ENCODE assay signal across 17 mouse cellular contexts in the genomic region with DNA sequence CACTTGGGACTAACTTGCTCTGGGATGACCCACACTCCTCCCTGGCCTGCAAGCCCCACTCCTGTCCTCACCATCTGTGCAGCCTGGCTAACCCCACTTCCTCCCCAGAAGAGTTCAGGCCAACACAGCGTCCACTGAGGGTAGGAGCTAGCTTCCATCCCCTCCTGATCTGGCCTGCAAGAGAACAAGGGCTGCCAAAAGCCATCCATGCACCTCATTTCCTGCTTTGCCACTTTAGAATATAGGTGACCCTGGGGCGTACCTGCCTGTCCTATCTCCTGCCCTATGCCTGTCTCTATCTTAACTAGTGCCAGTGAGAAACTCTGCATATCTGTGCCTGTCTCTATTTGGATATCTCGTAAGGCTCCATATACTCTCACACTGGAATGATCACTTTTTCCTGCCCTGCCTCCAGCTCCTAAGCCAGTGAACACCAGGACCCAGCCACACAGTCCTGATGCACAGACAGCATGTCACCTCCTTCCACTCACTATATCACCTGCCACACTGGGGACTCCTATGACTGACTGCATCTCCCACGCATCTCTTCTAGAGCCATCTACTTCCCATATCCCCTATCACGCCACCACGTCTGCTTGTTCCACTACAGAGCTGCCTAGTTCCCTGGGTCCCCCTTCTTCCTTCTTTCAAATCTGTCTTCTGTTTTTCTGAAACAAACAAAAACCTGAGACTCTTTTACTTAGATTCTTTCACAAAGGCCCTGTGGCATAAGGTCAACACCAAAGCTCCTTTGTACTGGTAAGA. TPM values are rescaled to one million over a fixed set of nuclear protein-coding genes. Genes with fewer than 3 reads are reported as not detected.
DNase-seq lines count a peak whose midpoint lies in the region; ATAC-seq lines count a peak whose summit lies in the region.
"Had no signal": no experiment of that assay in that cellular context is flagged by ENCODE, and none has a peak within 500 bp of the region (broad histone marks: within the 10 kb centered on the region; RNA-seq: fewer than 3 reads in every experiment).

No protein-coding gene starts in this region.

- 37% methylated on average over 6 of the region's 6 CpGs for WGBS in liver, embryonic 16.5 days (ENCODE audit: insufficient replicate concordance)

- no peak overlapping the region for H3K4me3 ChIP-seq in liver, embryonic 16.5 days (ENCODE audit: low read depth, low read length)
- H3K4me3 ChIP-seq: hindbrain, embryonic 10.5 days; midbrain, embryonic 15.5 days had no signal

- peak overlapping the region; percentile 51 for H3K27ac ChIP-seq in liver, embryonic 16.5 days (ENCODE audit: low read length)
- H3K27ac ChIP-seq: hindbrain, embryonic 10.5 days; kidney, postnatal 0 days; midbrain, embryonic 15.5 days had no signal

- peaks cover 28% of the 10 kb centered on the region for H3K4me1 ChIP-seq in liver, embryonic 16.5 days (ENCODE audit: control insufficient read depth, low read depth, low read length)
- H3K4me1 ChIP-seq: midbrain, embryonic 15.5 days had no signal

- DNase-seq in cerebellum, postnatal 4 days (ENCODE audit: low spot score in 2 of 2), result no peak
- DNase-seq in cerebellum, adult 18-20 months, result peak; percentile 78 to 91
- no peak for DNase-seq in layer of hippocampus, adult 8-10 months (ENCODE audit: low spot score in 2 of 2)
- DNase-seq in embryo, embryonic 10 days (ENCODE audit: low spot score), result no peak
- DNase-seq in left cerebral cortex, postnatal 36 days (ENCODE audit: low spot score in 2 of 2), result no peak
- DNase-seq: adrenal gland, postnatal 10 days; gastrocnemius, postnatal 36 days; lung, postnatal 4 days; right cerebral cortex, postnatal 25 days; thymus, postnatal 4 days had no signal

- ATAC-seq in cerebellum, adult (ENCODE audit: insufficient number of reproducible peaks, low FRiP score, low TSS enrichment), result peak; percentile 95
- peak; percentile 23 for ATAC-seq in erythroblast, adult 5-6 weeks (replicated peaks; ENCODE audit: low FRiP score, poor library complexity, severe bottlenecking)
- peak; percentile 32 for ATAC-seq in liver, embryonic 16.5 days (ENCODE audit: low read depth)
- ATAC-seq: inflammation-experienced regulatory T-cells, adult 6 months; midbrain, embryonic 15.5 days had no signal

- no peak overlapping the region for H3K4me2 ChIP-seq in liver, embryonic 16.5 days (ENCODE audit: low read depth, low read length)
- H3K4me2 ChIP-seq: midbrain, embryonic 15.5 days had no signal

- H3K9ac ChIP-seq in liver, embryonic 16.5 days (ENCODE audit: low read depth, low read length), result peak overlapping the region; percentile 17; the same call in 1 of the 2 replicates
- H3K9ac ChIP-seq: midbrain, embryonic 15.5 days had no signal

- no peaks in the 10 kb centered on the region for H3K27me3 ChIP-seq in liver, embryonic 16.5 days (ENCODE audit: control insufficient read depth, insufficient read depth, low read depth, low read length)
- H3K27me3 ChIP-seq: midbrain, embryonic 15.5 days had no signal

- intact Hi-C loops in left cerebral cortex, postnatal 36 days (cut with DNase I), result no loop called here

- 0 out of 2 replicates have a peak, but pooled peaks cover 3% of the 10 kb centered on the region for H3K36me3 ChIP-seq in liver, embryonic 16.5 days (ENCODE audit: control insufficient read depth, insufficient read depth)
- H3K36me3 ChIP-seq: midbrain, embryonic 15.5 days had no signal

- no peaks in the 10 kb centered on the region for H3K9me3 ChIP-seq in liver, embryonic 16.5 days (replicated peaks; ENCODE audit: control insufficient read depth, low read length)
- H3K9me3 ChIP-seq: hindbrain, embryonic 10.5 days; midbrain, embryonic 15.5 days had no signal

RNA-seq across cellular contexts. Expression of gene Ppfia1, which starts 28.9 kb away (rescaled TPM):
- total RNA-seq in erythroblast, adult 5-6 weeks (2015; ENCODE audit: low replicate concordance), result 21.3 and 40.3 TPM in 2 replicates
- 19.7 and 31.7 TPM in 2 replicates for total RNA-seq in erythroblast, adult 5-6 weeks (2017; ENCODE audit: low replicate concordance)
- polyA plus RNA-seq in liver, embryonic 16.5 days (2015; fragmentation: Nextera tagmentation; extraction: Ambion mirVana), result 6.1 and 7.2 TPM in 2 replicates
- total RNA-seq in layer of hippocampus, adult 8-10 months (2022), result 10 to 100 TPM; 37.1 to 43.4 (median 40.3) TPM
- total RNA-seq in left cerebral cortex, postnatal 36 days (2021), result 10 to 100 TPM; 26.0 to 38.4 TPM

RNA-seq across cellular contexts. Expression of gene Cttn, which starts 53.8 kb away (rescaled TPM):
- 1.2 and 2.1 TPM in 2 replicates for total RNA-seq in erythroblast, adult 5-6 weeks (2015; ENCODE audit: low replicate concordance)
- 7.9 and 11.7 TPM in 2 replicates for total RNA-seq in erythroblast, adult 5-6 weeks (2017; ENCODE audit: low replicate concordance)
- 33.7 and 34.1 TPM in 2 replicates for polyA plus RNA-seq in liver, embryonic 16.5 days (2015; fragmentation: Nextera tagmentation; extraction: Ambion mirVana)
- 100 to 1,000 TPM; 151 to 178 (median 164) TPM for total RNA-seq in layer of hippocampus, adult 8-10 months (2022)
- total RNA-seq in left cerebral cortex, postnatal 36 days (2021), result 100 to 1,000 TPM; 111 to 112 TPM

RNA-seq across cellular contexts. Expression of gene Fadd, which starts 57.7 kb away (rescaled TPM):
- total RNA-seq in erythroblast, adult 5-6 weeks (2015; ENCODE audit: low replicate concordance), result 0.96 and 4.2 TPM in 2 replicates
- total RNA-seq in erythroblast, adult 5-6 weeks (2017; ENCODE audit: low replicate concordance), result 2.4 and 2.8 TPM in 2 replicates
- 3.8 and 4.0 TPM in 2 replicates for polyA plus RNA-seq in liver, embryonic 16.5 days (2015; fragmentation: Nextera tagmentation; extraction: Ambion mirVana)
- total RNA-seq in layer of hippocampus, adult 8-10 months (2022), result 1 to 10 TPM; 1.9 to 3.4 (median 2.8) TPM
- 1 to 10 TPM; 2.3 to 2.6 TPM for total RNA-seq in left cerebral cortex, postnatal 36 days (2021)

Comparison
In these comparisons a context has a peak if more than half of its experiments do, and no peak if none do; other contexts are left out.
1. DNase-seq: peak in cerebellum, adult 18-20 months (2 of 2); none in cerebellum, postnatal 4 days (0 of 2), layer of hippocampus, adult 8-10 months (0 of 2), embryo, embryonic 10 days (single experiment) and left cerebral cortex, postnatal 36 days (0 of 2).
2. ATAC-seq: peak in every context shown above with its lines; median percentile 95 in cerebellum, adult; 32 in liver, embryonic 16.5 days; 23 in erythroblast, adult 5-6 weeks.
3. RNA of gene Cttn, which starts 53.8 kb away (total RNA-seq): 151 to 178 TPM in layer of hippocampus, adult 8-10 months and 111 to 112 TPM in left cerebral cortex, postnatal 36 days; 1.2 to 11.7 TPM in erythroblast, adult 5-6 weeks; every median in the first group is over 4 times any median in the second.